Mouse (Mus musculus) skeletal muscle tissue, adult 2 months (tissue): Measurements from ENCODE around the gene BC067074.
"Not testable (repeated sequence)": the region's sequence is repeated elsewhere in the genome, so short reads cannot be mapped to it uniquely, and the experiment has no call there.

Experiments
- DNase-seq: peaks from one replicate; pipeline ENCODE4 v3.0.0-alpha.2; 2012; ENCODE audit warnings: low read depth, low spot score

BC067074 gene

GRCm38 (mm10) chr13:113292975-113293706 is at the start of gene BC067074:
Gene BC067074, plus strand, starts transcription at chr13:113293159.
- DNase-seq = no peak

- no peak for DNase-seq
These were observed 47.9 kb upstream of the BC067074 start for GRCm38 (mm10) chr13:113245025-113245424.

- DNase-seq = not testable (repeated sequence)
These were observed 40.4 kb upstream of the BC067074 start for GRCm38 (mm10) chr13:113252580-113252979.

DNA sequence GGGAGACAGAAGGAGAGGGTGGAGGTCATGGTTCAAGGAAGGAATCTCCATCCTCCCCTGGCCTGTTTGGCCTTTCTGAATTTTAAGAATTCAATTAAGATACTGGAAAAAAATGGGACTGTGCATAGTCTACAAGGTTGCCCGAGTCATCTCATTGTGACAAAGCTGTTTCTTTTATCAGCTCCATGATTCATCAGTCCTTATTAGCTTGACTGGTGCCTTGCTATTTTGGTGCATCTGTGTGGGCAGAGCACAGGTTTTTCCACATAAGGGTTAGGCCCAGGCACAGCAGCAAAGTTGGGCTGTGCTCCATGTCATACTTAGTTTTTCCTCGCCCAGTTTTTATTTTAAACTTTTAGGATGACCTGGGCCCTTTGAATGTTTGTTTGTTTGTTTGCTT is 36.2 kb upstream of the BC067074 start:
- DNase-seq = no peak

DNA sequence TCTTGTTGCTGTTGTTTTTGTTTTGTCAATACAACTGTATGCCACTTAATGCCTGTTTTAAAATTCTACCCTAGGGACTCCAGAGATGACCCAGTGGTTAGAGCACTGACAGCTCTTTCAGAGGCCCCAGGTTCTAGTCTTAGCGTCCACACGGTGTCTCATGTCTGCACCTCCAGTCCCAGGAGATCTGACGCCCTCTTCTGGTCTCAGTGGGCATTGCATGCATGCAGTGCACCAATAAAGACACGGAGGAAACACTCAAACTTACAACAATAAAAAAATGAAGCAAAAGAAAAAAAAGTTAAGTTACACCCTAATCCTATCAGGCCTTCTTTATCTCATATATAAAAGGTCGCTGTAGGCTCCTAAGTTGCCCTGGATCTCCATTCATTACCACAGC is 35.8 kb upstream of the BC067074 start:
- no peak for DNase-seq

- DNase-seq = no peak
These were observed 33.7 kb upstream of the BC067074 start for GRCm38 (mm10) chr13:113259237-113259636.

GRCm38 (mm10) chr13:113262822-113263221 is 30.1 kb upstream of the BC067074 start:
- no peak for DNase-seq

DNA sequence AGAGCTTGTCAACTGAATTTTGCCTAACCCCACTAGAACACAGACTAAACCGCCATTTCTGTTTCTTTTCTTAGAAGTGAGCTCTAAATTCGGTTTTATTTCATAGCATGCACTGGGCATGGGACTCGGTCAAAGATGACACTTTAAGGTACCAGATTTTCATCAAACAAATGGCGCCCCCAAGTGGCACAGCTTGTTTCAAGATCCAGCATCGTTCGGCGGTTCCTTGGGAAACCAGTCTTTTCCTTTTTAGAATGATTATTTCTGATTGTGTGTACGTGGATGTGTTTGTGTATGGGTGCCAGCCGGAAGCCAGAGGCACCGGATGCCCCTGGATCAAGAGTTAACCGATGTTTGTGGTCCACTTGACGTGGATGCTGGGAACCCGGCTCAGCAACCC is 27.7 kb upstream of the BC067074 start:
- DNase-seq = no peak

DNA sequence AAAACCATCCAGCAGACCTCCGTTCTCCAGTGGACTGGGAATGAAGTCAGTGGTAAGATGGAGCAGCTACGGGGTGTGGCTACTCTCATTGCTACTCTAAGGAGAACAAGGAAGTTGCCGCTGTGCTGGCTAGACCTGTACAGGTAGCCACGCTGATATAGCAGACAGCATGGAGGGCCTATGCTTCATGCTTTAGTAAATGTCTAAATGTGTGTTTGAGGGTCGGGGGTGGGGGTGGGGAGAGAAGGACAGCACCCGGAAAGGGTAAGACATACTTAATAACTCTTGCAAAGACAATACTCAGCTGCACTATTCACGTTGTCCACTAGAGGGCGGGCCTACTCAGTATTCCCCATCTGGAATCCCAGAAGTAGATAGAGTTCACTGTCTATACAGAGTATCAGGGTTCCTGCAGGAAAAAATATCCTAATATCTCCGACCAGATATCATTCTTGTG is 26.4 kb upstream of the BC067074 start:
- DNase-seq = peak; percentile 32

DNA sequence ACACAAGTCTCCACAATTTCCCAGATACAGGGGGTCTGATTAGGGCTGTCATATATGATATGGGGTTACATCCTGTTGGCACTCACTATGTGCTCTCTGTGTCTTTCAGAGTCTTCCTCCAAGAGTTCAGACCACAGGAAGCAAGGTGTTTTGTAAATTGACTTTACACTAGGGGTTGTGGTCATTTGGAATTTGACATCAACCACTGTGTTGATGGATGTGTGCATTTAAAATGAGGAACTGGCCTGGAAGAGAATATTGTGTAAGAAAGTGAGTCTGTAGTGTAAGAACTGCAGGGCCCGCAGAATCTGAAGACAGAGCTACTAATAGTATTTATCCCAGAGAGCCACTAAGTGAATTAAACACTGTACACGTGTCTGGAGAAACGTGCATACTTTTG is 25.8 kb upstream of the BC067074 start:
- no peak for DNase-seq

- peak; percentile 61 for DNase-seq
These were observed 22.9 kb upstream of the BC067074 start for GRCm38 (mm10) chr13:113269777-113270776.

- DNase-seq = no peak
These were observed 21.8 kb upstream of the BC067074 start for GRCm38 (mm10) chr13:113271189-113271588.

DNA sequence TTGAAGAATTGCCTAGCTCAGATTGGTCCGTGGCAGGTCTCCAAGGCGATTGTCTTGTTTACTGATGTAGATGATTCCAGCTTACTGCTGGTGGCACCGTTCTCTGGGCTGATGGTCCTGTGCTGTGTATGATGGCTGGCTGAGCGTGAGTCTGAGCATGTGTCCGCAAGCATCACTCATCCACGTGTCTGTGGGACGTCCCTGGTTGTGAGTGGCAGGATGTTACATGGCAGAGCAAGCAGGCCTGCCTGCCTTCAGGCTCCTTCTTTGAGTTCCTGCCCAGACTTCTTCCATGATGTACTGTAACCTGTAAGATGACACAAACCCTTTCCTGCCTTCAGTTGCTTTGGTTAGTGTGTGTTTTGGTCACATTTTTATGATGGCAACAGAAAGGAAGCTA is 5.8 kb upstream of the BC067074 start:
- DNase-seq = no peak

- DNase-seq = no peak
These were observed 4.5 kb upstream of the BC067074 start for GRCm38 (mm10) chr13:113288210-113289197.

DNA sequence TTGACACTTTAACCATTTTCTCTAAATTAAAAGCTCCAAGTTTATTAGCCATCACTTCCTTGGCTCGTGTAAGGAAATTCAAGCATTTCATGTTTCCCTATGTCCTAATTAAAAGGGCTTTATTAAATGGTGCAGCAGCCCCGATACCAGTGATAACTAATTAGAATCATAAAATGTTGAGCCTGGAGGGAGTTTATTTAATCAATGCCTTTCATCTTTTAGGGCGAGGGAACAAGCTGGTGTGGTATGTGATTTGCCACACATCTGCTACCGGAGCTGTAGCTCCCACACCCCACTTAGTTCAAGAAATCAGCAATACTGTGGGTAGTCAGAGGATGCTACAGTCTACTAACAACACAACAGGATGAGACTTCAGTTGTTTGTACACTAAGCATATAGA is 3.2 kb upstream of the BC067074 start:
- no peak for DNase-seq

GRCm38 (mm10) chr13:113292001-113292400 is 958 bp upstream of the BC067074 start:
- no peak for DNase-seq

DNA sequence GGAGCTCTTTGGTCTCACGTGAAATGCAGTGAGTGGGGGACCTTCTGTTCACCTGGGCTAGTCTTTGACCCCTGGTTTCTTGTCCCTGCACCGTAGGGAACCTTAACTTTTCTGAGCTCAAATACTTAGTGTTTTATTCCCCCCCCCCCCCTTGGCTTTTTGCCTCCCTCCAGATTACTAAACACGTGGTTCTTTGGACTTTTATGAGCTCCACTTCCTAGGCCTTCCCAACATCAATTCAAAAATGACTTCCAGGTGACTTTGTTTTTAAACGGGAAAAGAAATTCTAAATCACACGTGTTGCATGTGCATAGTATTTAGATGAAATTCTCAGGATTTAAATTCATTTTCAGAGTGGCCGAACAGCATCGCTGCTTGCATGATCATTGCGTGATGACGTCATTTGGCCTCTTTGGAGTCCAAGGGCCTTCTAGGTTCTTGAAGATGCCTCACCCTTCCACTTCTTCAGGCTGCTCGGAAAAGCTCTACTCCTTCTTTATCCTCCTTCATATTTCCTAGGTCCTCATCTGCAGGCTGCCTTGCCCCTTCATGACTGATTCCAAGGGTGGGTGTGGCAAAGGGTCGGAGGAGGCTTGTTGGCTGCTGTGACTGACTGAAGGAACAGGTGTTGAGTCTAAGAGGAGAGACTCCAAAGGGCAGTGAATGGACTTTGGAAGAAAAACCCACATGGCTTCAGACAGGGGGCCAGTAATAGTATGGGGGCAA is 911 bp downstream of the BC067074 start:
- no peak for DNase-seq

- DNase-seq = peak; percentile 12
These were observed 3.0 kb downstream of the BC067074 start for GRCm38 (mm10) chr13:113295817-113296485.

GRCm38 (mm10) chr13:113306581-113306980 is 13.6 kb downstream of the BC067074 start:
- no peak for DNase-seq

GRCm38 (mm10) chr13:113319588-113319987 is 26.6 kb downstream of the BC067074 start:
- DNase-seq = no peak
